In the genomic region with DNA sequence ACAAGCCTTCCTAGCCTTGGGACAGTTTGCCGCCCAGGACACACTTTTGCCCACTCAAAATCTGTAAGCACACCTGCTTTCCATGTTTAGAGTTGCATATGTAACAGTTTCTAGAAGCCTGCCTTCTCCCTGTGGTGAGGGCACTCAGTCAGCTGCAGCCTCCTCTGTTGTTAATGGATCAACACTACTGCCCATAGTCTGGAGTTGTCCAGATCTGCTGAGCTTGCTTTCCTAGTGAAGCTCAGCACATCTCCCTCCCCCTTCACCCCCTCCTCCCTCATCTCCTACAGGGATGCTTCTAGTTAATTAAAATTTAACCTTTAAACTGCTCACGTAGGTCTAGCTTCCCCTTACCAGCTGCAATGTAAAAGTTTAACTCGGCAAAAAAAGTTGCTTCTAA, we compare ENCODE assay signal across 24 mouse cellular contexts. TPM values are rescaled to one million over a fixed set of nuclear protein-coding genes. Genes with fewer than 3 reads are reported as not detected.
DNase-seq lines count a peak whose midpoint lies in the region; ATAC-seq and TF ChIP-seq lines count a peak whose summit lies in the region.
"Had no signal": no experiment of that assay in that cellular context is flagged by ENCODE, and none has a peak within 500 bp of the region (broad histone marks: within the 10 kb centered on the region; RNA-seq: fewer than 3 reads in every experiment).

No protein-coding gene starts in this region.

- WGBS in hindbrain, embryonic 15.5 days, result 47% methylated on average over 3 of the region's 3 CpGs
- 64% methylated on average over 3 of the region's 3 CpGs for WGBS in hindbrain, embryonic 10.5 days

- no peaks in the 10 kb centered on the region for H3K27me3 ChIP-seq in hindbrain, embryonic 15.5 days
- H3K27me3 ChIP-seq in hindbrain, embryonic 10.5 days (ENCODE audit: insufficient read depth, poor library complexity, severe bottlenecking), result peaks cover 8% of the 10 kb centered on the region; the same call in 1 of the 2 replicates

- H3K9me3 ChIP-seq in hindbrain, embryonic 15.5 days, result no peaks in the 10 kb centered on the region
- no peaks in the 10 kb centered on the region for H3K9me3 ChIP-seq in hindbrain, embryonic 10.5 days
- H3K9me3 ChIP-seq: embryonic facial prominence, embryonic 10.5 days; limb, embryonic 10.5 days had no signal

- H3K4me1 ChIP-seq in hindbrain, embryonic 15.5 days (replicated peaks), result peaks cover 17% of the 10 kb centered on the region
- H3K4me1 ChIP-seq in hindbrain, embryonic 10.5 days (replicated peaks), result peaks cover 35% of the 10 kb centered on the region

- no peak overlapping the region for H3K27ac ChIP-seq in hindbrain, embryonic 15.5 days (replicated peaks)
- H3K27ac ChIP-seq in hindbrain, embryonic 10.5 days, result no peak overlapping the region
- H3K27ac ChIP-seq in gastrocnemius, adult 2 months, result no peak overlapping the region
- H3K27ac ChIP-seq: embryonic facial prominence, embryonic 10.5 days; hindbrain, embryonic 14.5 days; limb, embryonic 10.5 days had no signal

- no peaks in the 10 kb centered on the region for H3K36me3 ChIP-seq in hindbrain, embryonic 15.5 days
- no peaks in the 10 kb centered on the region for H3K36me3 ChIP-seq in hindbrain, embryonic 10.5 days
- H3K36me3 ChIP-seq: embryonic facial prominence, embryonic 10.5 days; limb, embryonic 10.5 days had no signal

- H3K4me2 ChIP-seq in hindbrain, embryonic 15.5 days, result no peak overlapping the region
- H3K4me2 ChIP-seq: heart, embryonic 11.5 days; hindbrain, embryonic 14.5 days had no signal

- no peak overlapping the region for H3K9ac ChIP-seq in hindbrain, embryonic 15.5 days
- H3K9ac ChIP-seq: hindbrain, embryonic 14.5 days had no signal

- TF ChIP-seq CTCF in gastrocnemius, adult 2 months (IDR thresholded peaks at IDR 0.05), result no peak

- ATAC-seq in hindbrain, embryonic 15.5 days (ENCODE audit: low FRiP score, low read depth), result peak; percentile 47; the same call in 1 of the 2 replicates
- ATAC-seq: forebrain, embryonic 16.5 days; intestine, postnatal 0 days had no signal

- DNase-seq in hindbrain, embryonic 10.5 days (ENCODE audit: low spot score), result no peak
- DNase-seq in kidney, adult 11 months, result peak; percentile 88
- peak; percentile 75 to 91 for DNase-seq in kidney, adult 8-10 months
- peak; percentile 74 for DNase-seq in kidney, postnatal 14 days
- DNase-seq in gastrocnemius, adult 2 months, result no peak
- no peak for DNase-seq in heart, postnatal 4 days
- DNase-seq in cerebellum, adult 11 months, result no peak
- DNase-seq: B cell, adult 2 months; cerebellum, adult 9-10 months; heart, postnatal 10 days; lung, adult 18-20 months; right cerebral cortex, postnatal 25 days had no signal

- intact Hi-C loops in gastrocnemius, adult 2 months (cut with DNase I), result no loop called here

- no peak overlapping the region for H3K4me3 ChIP-seq in hindbrain, embryonic 15.5 days
- H3K4me3 ChIP-seq in hindbrain, embryonic 10.5 days, result no peak overlapping the region
- no peak overlapping the region for H3K4me3 ChIP-seq in gastrocnemius, adult 2 months
- H3K4me3 ChIP-seq: embryonic facial prominence, embryonic 10.5 days; limb, embryonic 10.5 days had no signal

RNA-seq across cellular contexts. Expression of a gene that starts 57.2 kb away (rescaled TPM):
- 4.1 and 4.7 TPM in 2 replicates for polyA plus RNA-seq in hindbrain, embryonic 15.5 days (2015; fragmentation: Nextera tagmentation; extraction: Ambion mirVana)
- 0.34 and 1.2 TPM in 2 replicates for polyA plus RNA-seq in hindbrain, embryonic 10.5 days (2016; fragmentation: Nextera tagmentation; extraction: Ambion mirVana)
- total RNA-seq in gastrocnemius, adult 2 months (2021), result not detected
- under 1 TPM in 1 of 2 experiments, not detected in 1; 0.07 TPM for total RNA-seq in heart, postnatal 4 days (2021)
- total RNA-seq: granulocyte monocyte progenitor cell, adult 5-6 weeks; liver, adult 2 months; megakaryocyte-erythroid progenitor cell, adult 5-6 weeks; neutrophil, adult 5-6 weeks had no signal
- polyA plus RNA-seq: intestine, postnatal 0 days; limb, embryonic 10.5 days; liver, adult 2 months; thymus, postnatal 0 days had no signal

Comparison
In these comparisons a context has a peak if more than half of its experiments do, and no peak if none do; other contexts are left out.
1. DNase-seq: peak in kidney, adult 11 months (single experiment), kidney, adult 8-10 months (2 of 2) and kidney, postnatal 14 days (single experiment); none in hindbrain, embryonic 10.5 days (single experiment), gastrocnemius, adult 2 months (single experiment), heart, postnatal 4 days (single experiment) and cerebellum, adult 11 months (single experiment).